Mouse (Mus musculus): Measurements from ENCODE around the gene Pgm1. TPM values are rescaled to one million over a fixed set of nuclear protein-coding genes. Genes with fewer than 3 reads are reported as not detected.

Pgm1 gene
- polyA plus RNA-seq, 1 experiment = 104 TPM

GRCm38 (mm10) chr4:99930518-99931239 lies 1.5 kb downstream of the Pgm1 start:
- Histone ChIP-seq H3K4me1 (ENCODE audit: control insufficient read depth, insufficient read depth, low read length) (peaks cover 17% of the 10 kb centered on the region), H3K4me3 (replicated peaks; ENCODE audit: insufficient read depth, low read depth, low read length) (peak overlapping the region; percentile 87), H3K27me3 (ENCODE audit: control insufficient read depth, insufficient read depth, low read length) (no peaks in the 10 kb centered on the region), H3K27ac (ENCODE audit: insufficient read depth, low read length) (no peak overlapping the region)
- peak in 1 of 2 experiments; percentile 26 for DNase-seq
- 35% methylated on average over 10 of the region's 10 CpGs for WGBS
- TF ChIP-seq POLR2A (IDR thresholded peaks at IDR 0.05; ENCODE audit: borderline replicate concordance, insufficient read depth, low read length) (no peak), CTCF (IDR thresholded peaks at IDR 0.05; ENCODE audit: borderline replicate concordance, insufficient read depth, low read depth, low read length) (no peak)

GRCm38 (mm10) chr4:99931240-99931580 lies 2.0 kb downstream of the Pgm1 start:
- Histone ChIP-seq H3K4me1 (ENCODE audit: control insufficient read depth, insufficient read depth, low read length) (peaks cover 17% of the 10 kb centered on the region), H3K27me3 (ENCODE audit: control insufficient read depth, insufficient read depth, low read length) (no peaks in the 10 kb centered on the region), H3K4me3 (replicated peaks; ENCODE audit: insufficient read depth, low read depth, low read length) (no peak overlapping the region), H3K27ac (ENCODE audit: insufficient read depth, low read length) (no peak overlapping the region)
- DNase-seq = no peak
- no peak for TF ChIP-seq CTCF (IDR thresholded peaks at IDR 0.05; ENCODE audit: borderline replicate concordance, insufficient read depth, low read depth, low read length)
- no peak for TF ChIP-seq POLR2A (IDR thresholded peaks at IDR 0.05; ENCODE audit: borderline replicate concordance, insufficient read depth, low read length)
- 68% methylated on average over 11 of the region's 11 CpGs for WGBS

- Histone ChIP-seq H3K27me3 (ENCODE audit: control insufficient read depth, insufficient read depth, low read length) (no peaks in the 10 kb centered on the region), H3K27ac (ENCODE audit: insufficient read depth, low read length) (no peak overlapping the region), H3K4me1 (ENCODE audit: control insufficient read depth, insufficient read depth, low read length) (peaks cover 17% of the 10 kb centered on the region), H3K4me3 (replicated peaks; ENCODE audit: insufficient read depth, low read depth, low read length) (no peak overlapping the region)
- 81% methylated on average over 4 of the region's 4 CpGs for WGBS
- DNase-seq = no peak
- TF ChIP-seq CTCF (IDR thresholded peaks at IDR 0.05; ENCODE audit: borderline replicate concordance, insufficient read depth, low read depth, low read length) (no peak), POLR2A (IDR thresholded peaks at IDR 0.05; ENCODE audit: borderline replicate concordance, insufficient read depth, low read length) (no peak)
These were observed 2.6 kb downstream of the Pgm1 start for GRCm38 (mm10) chr4:99931807-99932206.

GRCm38 (mm10) chr4:99934859-99935258 lies 5.6 kb downstream of the Pgm1 start:
- peak in 1 of 2 experiments; percentile 36 for DNase-seq
- Histone ChIP-seq H3K27me3 (ENCODE audit: control insufficient read depth, insufficient read depth, low read length) (no peaks in the 10 kb centered on the region), H3K4me3 (replicated peaks; ENCODE audit: insufficient read depth, low read depth, low read length) (no peak overlapping the region), H3K27ac (ENCODE audit: insufficient read depth, low read length) (no peak overlapping the region), H3K4me1 (ENCODE audit: control insufficient read depth, insufficient read depth, low read length) (peaks cover 17% of the 10 kb centered on the region)
- TF ChIP-seq CTCF (IDR thresholded peaks at IDR 0.05; ENCODE audit: borderline replicate concordance, insufficient read depth, low read depth, low read length) (no peak), POLR2A (IDR thresholded peaks at IDR 0.05; ENCODE audit: borderline replicate concordance, insufficient read depth, low read length) (no peak)
- 67% methylated on average over 7 of the region's 7 CpGs for WGBS

- H3K27ac ChIP-seq (ENCODE audit: insufficient read depth, low read length) = no peak overlapping the region
- no peak for DNase-seq
- no peak overlapping the region for H3K4me3 ChIP-seq (replicated peaks; ENCODE audit: insufficient read depth, low read depth, low read length)
- 88% methylated on average over 5 of the region's 5 CpGs for WGBS
- no peak for TF ChIP-seq CTCF (IDR thresholded peaks at IDR 0.05; ENCODE audit: borderline replicate concordance, insufficient read depth, low read depth, low read length)
- no peak for TF ChIP-seq POLR2A (IDR thresholded peaks at IDR 0.05; ENCODE audit: borderline replicate concordance, insufficient read depth, low read length)
- H3K4me1 ChIP-seq (ENCODE audit: control insufficient read depth, insufficient read depth, low read length) = peaks cover 11% of the 10 kb centered on the region
- no peaks in the 10 kb centered on the region for H3K27me3 ChIP-seq (ENCODE audit: control insufficient read depth, insufficient read depth, low read length)
These were observed 7.1 kb downstream of the Pgm1 start for GRCm38 (mm10) chr4:99936278-99936677.

GRCm38 (mm10) chr4:99939711-99940505 lies 10.7 kb downstream of the Pgm1 start:
- no peak for TF ChIP-seq CTCF (IDR thresholded peaks at IDR 0.05; ENCODE audit: borderline replicate concordance, insufficient read depth, low read depth, low read length)
- no peak for TF ChIP-seq POLR2A (IDR thresholded peaks at IDR 0.05; ENCODE audit: borderline replicate concordance, insufficient read depth, low read length)
- 41% methylated on average over 16 of the region's 16 CpGs for WGBS
- no peaks in the 10 kb centered on the region; the same call in none of the 2 replicates for H3K4me1 ChIP-seq (ENCODE audit: control insufficient read depth, insufficient read depth, low read length)
- H3K27me3 ChIP-seq (ENCODE audit: control insufficient read depth, insufficient read depth, low read length) = no peaks in the 10 kb centered on the region
- no peak for DNase-seq
- H3K27ac ChIP-seq (ENCODE audit: insufficient read depth, low read length) = no peak overlapping the region
- H3K4me3 ChIP-seq (replicated peaks; ENCODE audit: insufficient read depth, low read depth, low read length) = no peak overlapping the region

GRCm38 (mm10) chr4:99941655-99942414 lies 12.6 kb downstream of the Pgm1 start:
- Histone ChIP-seq H3K4me1 (ENCODE audit: control insufficient read depth, insufficient read depth, low read length) (no peaks in the 10 kb centered on the region; the same call in none of the 2 replicates), H3K4me3 (replicated peaks; ENCODE audit: insufficient read depth, low read depth, low read length) (no peak overlapping the region), H3K27ac (ENCODE audit: insufficient read depth, low read length) (no peak overlapping the region), H3K27me3 (ENCODE audit: control insufficient read depth, insufficient read depth, low read length) (no peaks in the 10 kb centered on the region)
- TF ChIP-seq POLR2A (IDR thresholded peaks at IDR 0.05; ENCODE audit: borderline replicate concordance, insufficient read depth, low read length) (no peak), CTCF (IDR thresholded peaks at IDR 0.05; ENCODE audit: borderline replicate concordance, insufficient read depth, low read depth, low read length) (peak; percentile 26; the same call in 1 of the 2 replicates)
- peak in 1 of 2 experiments; percentile 24 for DNase-seq
- WGBS = 68% methylated on average over 10 of the region's 10 CpGs
